Mouse (Mus musculus) skeletal muscle tissue, adult 2 months (tissue): ENCODE results near the gene Bsdc1.
"Not testable (repeated sequence)": the region's sequence is repeated elsewhere in the genome, so short reads cannot be mapped to it uniquely, and the experiment has no call there.

Experiments used
- DNase-seq: peaks from one replicate; pipeline ENCODE4 v3.0.0-alpha.2; 2012; ENCODE audit warnings: low read depth, low spot score

Bsdc1 gene

GRCm38 (mm10) chr4:129513086-129513767, 51.8 kb downstream of the Bsdc1 start, which contains the start of gene Marcksl1:
Marcksl1 (plus strand) TSS chr4:129513581.
- no peak for DNase-seq

- DNase-seq = no peak
Measured at GRCm38 (mm10) chr4:129513891-129514290, 52.5 kb downstream of the Bsdc1 start.

- DNase-seq = no peak
Measured at GRCm38 (mm10) chr4:129514300-129514898, 53.0 kb downstream of the Bsdc1 start.

- no peak for DNase-seq
Measured at GRCm38 (mm10) chr4:129516925-129517324, 55.5 kb downstream of the Bsdc1 start.

DNA sequence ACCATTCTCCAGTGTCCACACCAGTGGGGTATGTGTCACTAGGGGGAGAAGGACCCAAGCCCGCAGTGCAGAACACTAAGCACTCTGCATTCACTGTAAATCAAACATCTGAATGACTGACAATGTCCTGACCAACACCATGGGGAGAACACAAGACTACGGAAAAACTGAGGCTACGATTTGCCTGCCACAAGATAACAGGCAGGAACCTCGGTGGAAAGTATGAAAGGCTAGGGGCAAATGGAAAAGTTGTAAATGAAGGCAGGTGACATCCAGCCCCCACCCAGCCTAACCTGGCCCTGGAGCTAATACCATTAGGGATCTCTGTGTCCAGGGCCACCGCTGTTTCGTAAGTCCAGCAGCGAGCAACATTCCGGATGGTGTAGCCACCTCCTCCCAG, 57.1 kb downstream of the Bsdc1 start:
- no peak for DNase-seq

- no peak for DNase-seq
Measured at GRCm38 (mm10) chr4:129525338-129525737, 64.0 kb downstream of the Bsdc1 start.

DNA sequence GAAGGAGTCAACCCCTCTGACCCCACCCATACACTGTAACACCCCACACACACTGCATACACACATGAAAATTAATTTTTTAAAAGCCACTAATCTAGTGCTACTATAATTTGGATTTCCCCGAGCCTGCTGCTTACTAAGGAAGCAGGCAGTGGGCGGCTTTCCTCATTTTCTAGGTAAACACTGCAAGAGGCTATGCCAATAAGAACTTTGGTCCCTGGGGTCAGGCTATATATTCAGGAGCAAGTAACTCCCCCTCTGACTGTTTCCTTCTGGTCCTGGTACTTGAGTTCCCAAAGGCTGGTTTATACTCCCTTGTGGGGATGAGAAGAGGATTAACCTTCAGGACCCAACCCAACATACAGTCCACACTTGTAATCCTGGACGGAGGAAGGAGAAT, 64.5 kb downstream of the Bsdc1 start:
- no peak for DNase-seq

- DNase-seq = not testable (repeated sequence)
Measured at GRCm38 (mm10) chr4:129528901-129529300, 67.5 kb downstream of the Bsdc1 start.
